Mouse (Mus musculus) embryonic facial prominence, embryonic 11.5 days (tissue): ENCODE measurements around the gene Fam207a. TPM values are rescaled to one million over a fixed set of nuclear protein-coding genes. Genes with fewer than 3 reads are reported as not detected.

Source experiments
- ATAC-seq: fragments of 200-750 bp; cut with Nextera tagmentation; replicated peaks from 2 replicates; pipeline ENCODE4 v1.8.0; 2017; ENCODE audit warnings: low read depth; ENCODE audit not compliant: insufficient number of reproducible peaks, low FRiP score, low TSS enrichment
- DNase-seq: peaks from one replicate; pipeline ENCODE4 v3.0.0-alpha.2; 2015; ENCODE audit warnings: low spot score
- H3K27ac ChIP-seq: fragments of 300-500 bp; sonication (generic); replicated peaks from 2 replicates; pipeline ENCODE4 v1.5.1; 2014; ENCODE audit warnings: mild to moderate bottlenecking, low read depth, low read length, control low read depth
- H3K27me3 ChIP-seq: fragments of 300-500 bp; sonication (generic); 2 replicates; pipeline ENCODE4 v1.6.1; 2014; ENCODE audit warnings: mild to moderate bottlenecking, low read length, moderate library complexity, mixed read lengths; ENCODE audit not compliant: control insufficient read depth, insufficient read depth
- H3K36me3 ChIP-seq: fragments of 300-500 bp; sonication (generic); replicated peaks from 2 replicates; pipeline ENCODE4 v1.6.1; 2014; ENCODE audit warnings: low read depth, mild to moderate bottlenecking, low read length, moderate library complexity, mixed read lengths; ENCODE audit not compliant: control insufficient read depth, insufficient read depth
- H3K4me1 ChIP-seq: fragments of 300-500 bp; sonication (generic); 2 replicates; pipeline ENCODE4 v1.6.1; 2014; ENCODE audit warnings: low read length, mixed read lengths; ENCODE audit not compliant: control insufficient read depth, insufficient read depth
- H3K4me2 ChIP-seq: fragments of 300-500 bp; sonication (generic); 2 replicates; pipeline ENCODE4 v1.6.1; 2014; ENCODE audit warnings: low read depth, mild to moderate bottlenecking, control low read depth, low read length, moderate library complexity
- H3K4me3 ChIP-seq: fragments of 300-500 bp; sonication (generic); 2 replicates; pipeline ENCODE4 v1.5.1; 2014; ENCODE audit warnings: low read depth, low read length, control low read depth
- H3K9ac ChIP-seq: fragments of 300-500 bp; sonication (generic); replicated peaks from 2 replicates; pipeline ENCODE4 v1.6.1; 2014; ENCODE audit warnings: mild to moderate bottlenecking, control low read depth, low read length
- H3K9me3 ChIP-seq: fragments of 300-500 bp; sonication (generic); replicated peaks from 2 replicates; pipeline ENCODE4 v1.6.1; 2016; ENCODE audit warnings: mild to moderate bottlenecking, low read length, inconsistent platforms, mixed read lengths; ENCODE audit not compliant: control insufficient read depth
- WGBS: fragments of 180-500 bp; shearing (Covaris S2); extraction: QIAGEN DNeasy Blood & Tissue Kit; methylation state at CpG from one replicate; pipeline ENCODE4 v1.1.7; 2014; 5-methylcytosine and 5-hydroxymethylcytosine counted together
- polyA plus RNA-seq: library from polyadenylated mRNA; unstranded; fragments of >200 nt; fragmentation: Nextera tagmentation; extraction: Ambion mirVana; gene quantifications from 2 replicates; pipeline ENCODE4 v1.2.1, GENCODE M21; 2014

The Fam207a gene
- polyA plus RNA-seq, 1 experiment from 2014 or later = 40.6 TPM

GRCm38 (mm10) chr10:77539320-77539945 lies 23.8 kb upstream of the Fam207a start:
- H3K9ac ChIP-seq = no peak overlapping the region

GRCm38 (mm10) chr10:77537215-77538209 lies 21.9 kb upstream of the Fam207a start:
- no peaks in the 10 kb centered on the region for H3K36me3 ChIP-seq
- H3K27ac ChIP-seq = no peak overlapping the region
- H3K9me3 ChIP-seq = no peaks in the 10 kb centered on the region
- H3K4me3 ChIP-seq = no peak overlapping the region
- H3K4me1 ChIP-seq = no peaks in the 10 kb centered on the region
- no peaks in the 10 kb centered on the region for H3K27me3 ChIP-seq
- no peak overlapping the region for H3K4me2 ChIP-seq
- no peak for DNase-seq
- H3K9ac ChIP-seq = no peak overlapping the region
- WGBS = 81% methylated on average over 11 of the region's 11 CpGs
- ATAC-seq = no peak

More at GRCm38 (mm10) chr10:77539320-77539945, 23.8 kb upstream of the Fam207a start:
- ATAC-seq (no peak), DNase-seq (no peak)
- no peaks in the 10 kb centered on the region for H3K9me3 ChIP-seq
- no peaks in the 10 kb centered on the region for H3K36me3 ChIP-seq
- H3K4me3 ChIP-seq = no peak overlapping the region
- no peaks in the 10 kb centered on the region for H3K27me3 ChIP-seq
- no peaks in the 10 kb centered on the region for H3K4me1 ChIP-seq
- no peak overlapping the region for H3K4me2 ChIP-seq
- WGBS = 86% methylated on average over 7 of the region's 7 CpGs
- no peak overlapping the region for H3K27ac ChIP-seq

GRCm38 (mm10) chr10:77536727-77537126 lies 21.1 kb upstream of the Fam207a start:
- Histone ChIP-seq H3K36me3 (no peaks in the 10 kb centered on the region), H3K27ac (no peak overlapping the region), H3K9me3 (no peaks in the 10 kb centered on the region), H3K4me1 (no peaks in the 10 kb centered on the region), H3K4me2 (no peak overlapping the region), H3K27me3 (no peaks in the 10 kb centered on the region), H3K9ac (no peak overlapping the region), H3K4me3 (no peak overlapping the region)
- WGBS = 74% methylated on average over 8 of the region's 8 CpGs
- ATAC-seq (no peak), DNase-seq (no peak)

GRCm38 (mm10) chr10:77532020-77532413 lies 16.4 kb upstream of the Fam207a start:
- no peaks in the 10 kb centered on the region for H3K36me3 ChIP-seq
- H3K27ac ChIP-seq = no peak overlapping the region
- H3K9me3 ChIP-seq = no peaks in the 10 kb centered on the region
- no peak for DNase-seq
- H3K9ac ChIP-seq = no peak overlapping the region
- ATAC-seq = no peak
- WGBS = 72% methylated on average over 1 of the region's 1 CpGs
- no peaks in the 10 kb centered on the region for H3K27me3 ChIP-seq
- no peak overlapping the region for H3K4me3 ChIP-seq
- no peaks in the 10 kb centered on the region for H3K4me1 ChIP-seq
- H3K4me2 ChIP-seq = no peak overlapping the region

- H3K27ac ChIP-seq = no peak overlapping the region
- H3K9me3 ChIP-seq = no peaks in the 10 kb centered on the region
- H3K4me3 ChIP-seq = no peak overlapping the region
- DNase-seq = no peak
- H3K4me1 ChIP-seq = no peaks in the 10 kb centered on the region
- no peak overlapping the region for H3K4me2 ChIP-seq
- 82% methylated on average over 6 of the region's 6 CpGs for WGBS
- no peak for ATAC-seq
- H3K9ac ChIP-seq = no peak overlapping the region
- H3K36me3 ChIP-seq = no peaks in the 10 kb centered on the region
- H3K27me3 ChIP-seq = no peaks in the 10 kb centered on the region
Observed at GRCm38 (mm10) chr10:77531026-77532019, 15.7 kb upstream of the Fam207a start.

GRCm38 (mm10) chr10:77530140-77530539 lies 14.6 kb upstream of the Fam207a start, which contains the start of gene Itgb2:
Itgb2 (plus strand) TSS chr10:77530252.
- 63% methylated on average over 9 of the region's 9 CpGs for WGBS
- DNase-seq = no peak
- H3K9ac ChIP-seq = no peak within 1 kb of the TSS
- H3K9me3 ChIP-seq = no peaks in the 10 kb centered on the region
- H3K4me1 ChIP-seq = no peaks in the 10 kb centered on the region
- no peak within 1 kb of the TSS for H3K4me3 ChIP-seq
- no peaks in the 10 kb centered on the region for H3K36me3 ChIP-seq
- no peak for ATAC-seq
- H3K27me3 ChIP-seq = no peaks in the 10 kb centered on the region
- no peak within 1 kb of the TSS for H3K4me2 ChIP-seq
- H3K27ac ChIP-seq = no peak within 1 kb of the TSS

GRCm38 (mm10) chr10:77528634-77529033 lies 13.0 kb upstream of the Fam207a start:
- 91% methylated on average over 6 of the region's 6 CpGs for WGBS
- Histone ChIP-seq H3K4me2 (no peak overlapping the region), H3K9ac (no peak overlapping the region), H3K4me3 (no peak overlapping the region), H3K4me1 (no peaks in the 10 kb centered on the region), H3K36me3 (no peaks in the 10 kb centered on the region), H3K9me3 (no peaks in the 10 kb centered on the region), H3K27ac (no peak overlapping the region), H3K27me3 (no peaks in the 10 kb centered on the region)
- no peak for DNase-seq
- ATAC-seq = no peak
